Mouse (Mus musculus): ENCODE results near the gene Nipa1.

- TF ChIP-seq CTCF (IDR thresholded peaks at IDR 0.05; ENCODE audit: low read depth, low read length), result no peak
- TF ChIP-seq POLR2A (IDR thresholded peaks at IDR 0.05; ENCODE audit: extremely low read depth, insufficient read depth, low read length), result no peak
These were observed 62.6 kb downstream of the Nipa1 start for GRCm38 (mm10) chr7:55957178-55957577.
